Mouse (Mus musculus) brain, embryonic 14.5 days (tissue): ENCODE measurements around the gene Hcrtr1. TPM values are rescaled to one million over a fixed set of nuclear protein-coding genes. Genes with fewer than 3 reads are reported as not detected.

ENCODE experiments used
- DNase-seq: peaks from one replicate; pipeline ENCODE4 v3.0.0-alpha.2; 2011; ENCODE audit warnings: low read depth
- CTCF ChIP-seq: fragments of 200-500 bp; IDR thresholded peaks from 2 replicates; pipeline ENCODE4 v1.5.1; 2012; ENCODE audit warnings: inconsistent platforms, mild to moderate bottlenecking, moderate library complexity, borderline replicate concordance; ENCODE audit not compliant: insufficient read depth, insufficient read length; ENCODE audit errors: extremely low read depth
- POLR2A ChIP-seq: fragments of 200-500 bp; IDR thresholded peaks from 2 replicates; pipeline ENCODE4 v1.6.1; 2012; ENCODE audit warnings: mild to moderate bottlenecking, inconsistent platforms, borderline replicate concordance; ENCODE audit not compliant: poor library complexity, insufficient read depth, insufficient read length, severe bottlenecking; ENCODE audit errors: extremely low read depth
- polyA plus RNA-seq: library from polyadenylated mRNA; depleted of rRNA; stranded (reverse); fragments of >200 nt; gene quantifications from 2 replicates; pipeline ENCODE4 v1.2.3, GENCODE M21; 2012

The Hcrtr1 gene
- polyA plus RNA-seq, 1 experiment, result 2.0 TPM

GRCm38 (mm10) chr4:130166592-130166991 is 27.4 kb upstream of the Hcrtr1 start:
- TF ChIP-seq CTCF, result no peak
- no peak for TF ChIP-seq POLR2A
- no peak for DNase-seq

GRCm38 (mm10) chr4:130166061-130166460 is 26.9 kb upstream of the Hcrtr1 start:
- DNase-seq, result no peak
- no peak for TF ChIP-seq POLR2A
- TF ChIP-seq CTCF, result no peak

DNA sequence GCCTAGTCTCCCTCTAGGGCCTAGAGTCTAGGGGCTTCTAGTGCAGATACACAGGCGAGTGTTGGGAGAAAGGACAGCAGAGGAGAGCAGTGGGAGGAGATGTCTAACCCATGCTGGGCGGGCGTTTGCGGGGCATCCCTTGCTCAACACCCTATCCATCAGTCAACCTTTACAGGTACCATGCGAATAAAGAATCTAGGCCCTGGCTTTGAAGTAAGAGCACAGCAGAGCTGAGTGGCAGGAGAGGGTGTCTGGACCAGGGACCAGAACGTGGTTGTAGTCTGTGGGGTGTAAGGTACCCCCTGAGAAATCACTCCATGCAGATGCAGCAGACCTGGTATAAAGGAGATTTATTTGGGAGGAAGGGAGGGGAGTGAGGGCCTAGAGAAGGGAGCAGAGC is 25.0 kb upstream of the Hcrtr1 start:
- DNase-seq, result no peak
- no peak for TF ChIP-seq CTCF
- no peak for TF ChIP-seq POLR2A

DNA sequence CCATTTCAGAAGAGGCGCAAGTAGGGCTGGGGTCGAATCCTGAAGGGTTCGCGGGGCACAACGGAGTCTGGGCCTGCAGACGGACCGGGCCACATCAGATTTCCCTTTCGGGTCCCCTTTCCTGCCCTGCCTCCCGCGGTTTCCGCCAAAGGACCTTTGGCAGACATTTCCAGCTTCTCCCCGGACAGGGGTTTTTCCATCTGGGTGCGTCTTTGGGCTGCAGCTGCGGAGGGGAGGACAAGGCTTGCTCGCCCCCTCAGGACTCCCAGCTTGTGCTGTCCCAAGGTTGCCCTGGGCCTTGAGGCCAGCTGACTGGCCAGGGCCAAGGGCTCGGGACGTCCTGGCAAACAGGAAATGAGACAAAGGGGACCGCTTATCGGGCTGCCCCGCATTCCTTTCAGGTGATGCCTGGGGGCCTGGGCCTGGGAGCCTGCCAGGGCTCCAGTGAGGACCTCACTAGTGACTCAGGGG is 24.3 kb upstream of the Hcrtr1 start:
- DNase-seq, result no peak
- no peak for TF ChIP-seq POLR2A
- no peak for TF ChIP-seq CTCF

DNA sequence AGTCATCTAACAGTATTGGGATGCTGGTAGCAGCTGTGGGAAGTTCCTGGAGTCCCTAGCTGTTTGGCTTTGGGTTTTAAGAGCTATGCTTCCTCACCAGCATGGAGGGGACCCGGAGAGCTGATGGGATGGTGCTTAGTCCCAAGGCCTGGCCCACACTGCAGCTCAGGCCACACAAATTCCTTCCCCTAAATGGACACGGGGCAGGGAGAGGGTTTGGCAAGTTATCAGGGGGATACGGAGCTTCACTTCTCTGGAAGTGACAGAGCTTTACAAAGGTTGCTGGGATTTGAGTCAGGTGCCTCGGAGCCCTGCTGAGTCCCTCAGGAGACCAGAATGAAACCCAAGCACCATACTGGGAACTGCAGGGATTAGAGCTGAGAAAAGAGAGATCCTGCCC is 22.2 kb upstream of the Hcrtr1 start:
- DNase-seq, result no peak
- TF ChIP-seq POLR2A, result no peak
- TF ChIP-seq CTCF, result no peak

DNA sequence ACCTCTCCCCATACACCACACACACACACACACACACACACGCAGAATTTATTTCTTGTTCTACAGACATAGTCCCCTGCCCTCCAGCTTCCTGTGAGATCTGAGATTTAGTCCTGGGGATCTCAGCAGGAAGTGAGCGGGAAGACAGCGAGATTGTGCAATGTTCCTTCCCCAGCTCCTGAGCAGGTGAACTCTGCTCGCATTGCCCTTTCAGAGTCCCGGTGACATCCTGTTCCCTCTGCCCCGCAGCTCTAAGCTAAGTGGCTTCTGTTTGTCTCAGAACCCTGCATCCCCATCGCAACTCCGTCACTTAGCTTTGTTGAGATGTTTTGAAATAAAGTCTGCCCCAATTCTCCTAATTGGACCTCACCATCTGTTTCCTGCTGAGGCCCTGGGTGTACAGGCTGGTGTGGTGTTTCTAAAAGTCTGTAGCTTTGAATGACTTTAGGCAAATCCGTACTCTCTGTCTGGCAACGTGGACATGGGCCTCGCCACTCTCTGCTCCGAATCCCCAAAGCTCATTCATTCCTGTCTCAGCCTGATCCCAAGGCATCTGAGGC is 17.7 kb upstream of the Hcrtr1 start:
- TF ChIP-seq POLR2A, result no peak
- no peak for DNase-seq

GRCm38 (mm10) chr4:130154250-130154649 is 15.1 kb upstream of the Hcrtr1 start:
- TF ChIP-seq CTCF (no peak), POLR2A (no peak)
- no peak for DNase-seq

DNA sequence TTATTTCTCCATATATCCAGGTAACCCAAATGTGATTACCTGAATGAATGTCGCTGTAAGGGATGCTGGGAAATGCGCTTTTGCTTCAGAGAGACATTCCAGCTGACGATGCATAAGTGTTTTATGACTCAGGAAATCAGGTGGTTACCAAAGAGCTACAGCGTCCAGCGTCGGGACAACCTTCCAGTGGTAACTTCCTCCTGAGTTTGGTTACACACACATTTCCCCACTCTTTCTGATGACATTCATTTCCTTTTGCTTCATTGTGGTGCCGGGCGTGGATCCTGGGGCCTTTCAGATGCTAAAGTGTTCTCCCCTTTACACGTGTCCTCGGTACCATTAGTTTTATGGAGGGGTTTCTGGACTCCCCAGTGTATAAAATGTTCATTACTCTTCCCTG is 9.2 kb upstream of the Hcrtr1 start:
- TF ChIP-seq CTCF, result no peak
- TF ChIP-seq POLR2A, result no peak

DNA sequence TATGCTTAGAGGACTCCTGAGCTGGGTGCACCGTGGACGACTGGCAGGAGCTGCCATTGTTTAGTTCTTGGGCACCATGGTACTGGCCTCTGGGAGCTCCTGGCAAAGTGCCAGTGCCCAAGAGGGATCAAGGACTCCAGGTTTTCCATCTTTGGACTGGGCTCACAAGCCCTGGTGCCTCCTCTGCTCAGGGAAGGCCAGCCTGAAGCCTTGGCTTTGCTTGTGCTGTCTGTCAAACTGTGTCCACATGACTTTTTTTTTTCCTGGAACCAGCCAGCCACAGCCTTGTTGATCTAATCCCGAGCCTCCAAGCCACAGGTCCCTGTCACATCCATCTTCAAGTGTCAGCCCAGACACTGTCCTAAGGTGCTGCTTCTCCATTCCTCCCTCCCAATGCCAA is 2.6 kb upstream of the Hcrtr1 start:
- no peak for DNase-seq
- TF ChIP-seq POLR2A (no peak), CTCF (no peak)

More for the DNA sequence above, 9.2 kb upstream of the Hcrtr1 start:
- DNase-seq, result no peak

GRCm38 (mm10) chr4:130140992-130141402 is 1.8 kb upstream of the Hcrtr1 start:
- TF ChIP-seq POLR2A, result no peak
- TF ChIP-seq CTCF, result no peak
- DNase-seq, result peak; percentile 68

DNA sequence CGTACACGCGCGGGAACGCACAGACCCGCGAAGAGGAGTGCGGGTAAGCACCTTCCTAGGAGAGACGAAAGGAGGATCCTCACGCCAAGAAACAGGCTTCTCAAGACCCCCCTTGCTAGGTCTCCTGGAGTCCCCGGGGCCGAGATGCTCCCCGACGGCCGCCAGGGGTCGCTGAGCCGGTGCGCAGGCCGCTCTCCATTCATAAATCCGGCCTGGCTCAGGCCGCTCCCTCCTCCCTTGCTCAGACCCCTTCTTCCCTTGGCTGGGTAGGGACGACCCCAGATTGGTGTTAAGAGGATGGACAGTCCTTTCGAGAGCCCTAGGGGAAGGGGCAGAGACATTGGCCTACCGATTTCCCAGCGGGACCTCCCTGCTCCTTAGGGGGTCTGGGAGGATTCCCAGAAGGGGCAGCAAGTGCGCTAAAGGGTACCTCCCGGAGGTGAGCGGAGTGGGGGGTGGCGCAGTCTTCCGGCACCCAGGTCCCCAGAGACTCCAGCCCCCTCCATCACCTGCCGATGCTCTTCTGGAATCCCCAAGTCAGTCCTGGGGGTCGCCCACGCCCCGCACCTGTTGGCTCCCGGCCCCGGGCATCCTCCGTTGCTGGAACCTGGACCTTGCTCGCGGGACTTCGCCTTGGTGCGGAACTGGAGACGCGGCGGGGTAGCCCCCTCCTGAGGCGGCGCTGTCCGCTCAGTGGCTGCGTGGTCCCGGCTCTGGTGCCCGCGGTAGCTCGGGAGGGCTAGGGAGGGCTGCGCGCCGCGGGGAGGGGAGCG is 532 bp downstream of the Hcrtr1 start:
- TF ChIP-seq CTCF (peak; percentile 92), POLR2A (no peak)

DNA sequence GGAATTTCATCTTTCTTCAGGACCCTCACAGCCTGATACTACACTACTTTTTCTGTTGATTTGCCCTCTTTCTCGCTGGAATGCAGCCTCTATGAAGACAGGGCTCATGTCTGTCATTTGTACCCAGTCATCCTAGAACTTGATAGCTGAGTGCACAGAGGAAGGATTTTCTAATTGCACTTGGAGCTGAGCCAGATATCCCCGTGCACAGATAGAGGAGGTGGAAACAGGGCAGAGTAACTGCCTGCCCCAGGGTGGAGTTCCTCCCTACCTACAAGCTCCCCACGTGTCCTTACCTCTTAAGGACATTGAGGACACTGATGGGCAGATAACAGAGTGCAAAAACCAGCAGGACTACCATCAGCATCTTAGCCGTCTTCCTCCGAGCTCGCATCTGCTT is 5.8 kb downstream of the Hcrtr1 start:
- TF ChIP-seq POLR2A (no peak), CTCF (no peak)
- no peak for DNase-seq

More for the DNA sequence above, 532 bp downstream of the Hcrtr1 start:
- DNase-seq, result peak; percentile 88

DNA sequence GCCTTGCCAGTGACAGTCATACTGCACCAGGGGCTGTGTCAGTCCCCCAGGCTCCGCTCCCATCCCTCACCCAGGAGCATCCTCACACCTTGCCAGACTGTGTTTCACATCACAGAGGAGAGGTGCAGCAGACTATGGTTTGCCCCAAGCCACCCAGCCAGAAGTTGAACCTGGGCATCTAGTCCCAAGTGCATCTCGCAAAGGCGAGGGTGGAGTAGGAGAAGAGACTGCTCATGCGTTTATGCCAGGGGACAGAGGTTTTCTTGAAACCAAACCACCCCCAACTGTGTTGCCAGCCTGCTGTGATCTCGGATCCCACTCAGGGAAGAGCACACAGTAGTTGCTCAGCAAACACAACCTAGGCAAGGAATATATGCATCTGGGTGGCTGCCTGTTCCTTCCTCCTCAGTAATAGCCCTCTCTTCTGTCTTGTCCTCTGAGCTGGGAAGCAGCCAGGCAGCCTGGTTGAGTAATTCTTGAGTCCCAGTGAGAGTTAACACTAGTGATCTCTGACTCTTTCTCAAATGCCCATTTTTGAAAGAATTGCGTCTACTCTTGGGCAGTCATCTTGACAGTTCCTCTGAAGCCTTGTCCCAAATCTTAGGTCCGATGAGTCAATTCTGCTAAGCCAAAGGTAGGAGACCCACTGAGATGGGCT is 7.6 kb downstream of the Hcrtr1 start:
- TF ChIP-seq POLR2A, result no peak
- TF ChIP-seq CTCF, result no peak
- DNase-seq, result no peak

- no peak for DNase-seq
- TF ChIP-seq POLR2A (no peak), CTCF (no peak)
These were observed 8.4 kb downstream of the Hcrtr1 start for GRCm38 (mm10) chr4:130130641-130131350.

DNA sequence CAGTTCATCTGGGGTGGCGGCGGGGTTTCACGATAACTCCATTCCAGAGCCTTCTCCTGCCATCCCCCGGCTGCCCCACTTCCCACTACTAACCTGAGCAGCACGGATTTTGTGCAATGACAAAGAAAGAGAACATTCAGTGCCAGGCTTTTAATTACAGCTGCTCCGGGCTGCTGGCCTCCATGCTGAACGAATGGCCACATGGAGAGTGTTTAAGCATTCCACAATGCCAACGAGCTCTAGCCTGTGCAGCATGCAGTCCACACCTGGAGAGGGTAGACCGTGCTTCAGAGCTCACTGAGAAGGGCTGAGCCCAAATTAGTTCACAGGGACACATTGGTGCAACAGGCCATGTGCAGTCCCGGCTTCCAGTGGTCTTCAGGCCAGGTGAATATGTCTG is 9.1 kb downstream of the Hcrtr1 start:
- no peak for TF ChIP-seq POLR2A
- no peak for TF ChIP-seq CTCF
- no peak for DNase-seq
